Mouse (Mus musculus): ENCODE measurements around the gene Fads3. TPM values are rescaled to one million over a fixed set of nuclear protein-coding genes. Genes with fewer than 3 reads are reported as not detected.

Fads3 gene
- total RNA-seq, 2 experiments from 2014 or later, result 26.3 to 27.9 TPM

DNA sequence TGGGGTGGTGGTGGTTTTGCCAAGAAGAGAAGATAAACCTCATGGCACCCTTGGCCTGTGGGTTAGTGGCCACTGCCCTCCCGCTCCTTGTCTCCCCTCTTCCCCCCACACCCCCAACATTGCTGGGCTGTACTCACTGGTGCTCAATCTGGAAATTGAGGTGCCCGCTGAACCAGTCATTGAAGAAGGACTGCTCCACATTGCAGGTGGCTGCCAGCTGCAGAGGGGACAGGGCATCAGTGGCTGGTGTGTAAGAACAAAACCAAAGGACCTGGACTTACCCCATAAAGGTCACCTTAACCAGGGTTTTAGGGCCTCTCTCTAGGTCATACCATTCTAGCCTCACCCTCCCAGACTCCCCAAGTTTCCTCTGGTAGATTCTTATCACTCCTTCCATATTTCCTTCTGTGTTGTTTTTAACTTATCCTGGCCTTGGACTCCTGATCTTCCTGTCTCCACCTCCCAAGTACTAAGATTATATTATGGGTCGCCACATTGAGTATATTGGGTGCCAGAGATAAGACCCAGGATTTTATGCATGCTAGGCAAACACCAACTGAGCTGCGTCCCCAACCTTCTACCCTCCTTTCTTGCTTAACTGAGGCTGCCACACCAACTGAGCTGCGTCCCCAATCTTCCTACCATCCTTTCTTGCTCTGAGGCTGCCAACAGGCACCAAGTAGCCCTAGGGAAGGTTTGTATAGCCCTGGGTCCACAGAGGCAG is 24.3 kb downstream of the Fads3 start:
- no peak for DNase-seq (ENCODE audit: extremely low spot score in 1 of 2, low spot score in 1 of 2)

DNA sequence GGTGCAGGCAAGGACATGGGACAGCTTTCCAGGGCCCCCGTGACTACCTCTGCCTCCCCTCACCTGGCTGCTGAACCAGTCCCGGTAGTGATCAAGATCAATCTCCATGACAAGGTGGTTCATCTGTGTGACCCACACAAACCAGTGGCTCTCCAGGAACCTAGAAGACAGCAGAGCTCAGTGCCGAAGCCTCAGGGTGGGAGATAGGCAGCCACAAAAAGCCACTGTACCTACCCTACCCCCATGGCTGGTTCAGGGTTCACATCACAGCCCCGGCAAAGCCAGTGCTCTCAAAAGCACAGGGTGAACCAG is 24.8 kb downstream of the Fads3 start:
- DNase-seq (ENCODE audit: extremely low spot score in 1 of 2, low spot score in 1 of 2), result no peak

- no peak for DNase-seq (ENCODE audit: extremely low spot score in 1 of 2, low spot score in 1 of 2)
Observed at GRCm38 (mm10) chr19:10066502-10066901, 25.1 kb downstream of the Fads3 start.

- no peak for DNase-seq (ENCODE audit: extremely low spot score in 1 of 2, low spot score in 1 of 2)
Observed at GRCm38 (mm10) chr19:10067701-10068100, 26.3 kb downstream of the Fads3 start.

GRCm38 (mm10) chr19:10070186-10070980 is 29.0 kb downstream of the Fads3 start:
- DNase-seq (ENCODE audit: extremely low spot score in 1 of 2, low spot score in 1 of 2), result no peak

GRCm38 (mm10) chr19:10071166-10071565 is 29.8 kb downstream of the Fads3 start:
- peak in 1 of 2 experiments; percentile 37 for DNase-seq (ENCODE audit: extremely low spot score in 1 of 2, low spot score in 1 of 2)

GRCm38 (mm10) chr19:10071892-10072291 is 30.5 kb downstream of the Fads3 start:
- DNase-seq (ENCODE audit: extremely low spot score in 1 of 2, low spot score in 1 of 2), result no peak

GRCm38 (mm10) chr19:10073145-10073544 is 31.8 kb downstream of the Fads3 start:
- DNase-seq (ENCODE audit: extremely low spot score in 1 of 2, low spot score in 1 of 2), result no peak

DNA sequence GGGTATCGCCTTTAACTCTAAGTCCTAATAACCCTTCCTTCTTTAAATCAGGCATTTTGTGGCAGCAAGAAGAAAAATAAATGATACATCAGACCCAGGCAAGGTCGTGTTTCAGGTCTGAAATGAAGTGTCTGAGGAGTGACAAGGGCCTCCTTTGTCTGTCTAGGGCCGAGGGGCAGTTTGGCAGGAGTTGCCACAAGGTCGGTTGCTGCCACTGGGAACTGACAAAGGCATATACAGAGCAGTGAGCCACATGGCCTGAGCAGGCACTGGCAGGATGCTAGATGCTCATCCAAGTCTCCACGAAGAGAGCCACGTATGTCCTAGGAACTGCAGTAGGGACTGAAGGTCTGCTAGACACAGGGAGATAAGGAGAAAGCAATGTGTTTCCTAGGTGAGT is 37.0 kb downstream of the Fads3 start:
- no peak for DNase-seq (ENCODE audit: extremely low spot score in 1 of 2, low spot score in 1 of 2)

GRCm38 (mm10) chr19:10080384-10080783 is 39.0 kb downstream of the Fads3 start:
- no peak for DNase-seq (ENCODE audit: extremely low spot score in 1 of 2, low spot score in 1 of 2)

DNA sequence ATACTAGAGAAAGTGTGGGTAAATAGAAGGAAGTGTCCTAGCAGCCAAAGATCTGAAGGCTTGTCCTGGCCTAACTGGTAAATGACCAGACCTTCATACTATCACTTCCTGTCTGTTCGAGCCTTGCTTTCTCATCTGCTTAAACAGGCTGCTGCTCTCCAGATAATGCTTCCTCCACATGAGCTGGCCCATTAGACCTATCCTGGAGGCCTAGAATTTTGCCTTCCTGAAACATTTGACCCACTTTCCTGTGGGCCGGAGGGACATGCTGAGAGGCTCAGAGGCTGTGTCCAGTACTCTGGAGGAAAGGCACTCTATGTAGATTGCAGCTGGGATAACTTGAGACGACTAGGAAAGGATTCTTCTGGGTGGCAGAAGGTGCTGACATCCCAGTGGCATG is 40.7 kb downstream of the Fads3 start:
- DNase-seq (ENCODE audit: extremely low spot score in 1 of 2, low spot score in 1 of 2), result no peak

- DNase-seq (ENCODE audit: extremely low spot score in 1 of 2, low spot score in 1 of 2), result no peak
Observed at GRCm38 (mm10) chr19:10085454-10085853, 44.1 kb downstream of the Fads3 start.

- DNase-seq (ENCODE audit: extremely low spot score in 1 of 2, low spot score in 1 of 2), result no peak
Observed at GRCm38 (mm10) chr19:10086976-10087375, 45.6 kb downstream of the Fads3 start.

DNA sequence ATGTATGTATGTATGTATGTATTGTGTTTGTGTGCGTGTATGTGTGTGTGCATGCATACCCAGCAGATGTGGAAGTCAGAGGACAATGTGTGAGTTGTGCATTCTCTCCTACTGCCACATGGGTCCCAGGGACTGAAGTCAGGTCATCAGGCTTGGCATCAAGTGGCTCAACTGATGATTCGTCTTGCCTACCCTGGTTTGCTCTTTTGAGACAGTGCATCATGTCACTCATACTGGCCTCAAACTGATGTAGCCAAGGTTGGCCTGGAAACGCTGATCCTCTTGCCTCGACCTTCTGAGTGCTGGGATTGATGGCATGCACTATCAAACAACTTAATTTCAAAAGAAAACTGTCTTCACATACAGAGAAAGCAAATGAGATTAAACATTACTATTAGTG is 52.5 kb downstream of the Fads3 start:
- no peak for DNase-seq (ENCODE audit: extremely low spot score in 1 of 2, low spot score in 1 of 2)

DNA sequence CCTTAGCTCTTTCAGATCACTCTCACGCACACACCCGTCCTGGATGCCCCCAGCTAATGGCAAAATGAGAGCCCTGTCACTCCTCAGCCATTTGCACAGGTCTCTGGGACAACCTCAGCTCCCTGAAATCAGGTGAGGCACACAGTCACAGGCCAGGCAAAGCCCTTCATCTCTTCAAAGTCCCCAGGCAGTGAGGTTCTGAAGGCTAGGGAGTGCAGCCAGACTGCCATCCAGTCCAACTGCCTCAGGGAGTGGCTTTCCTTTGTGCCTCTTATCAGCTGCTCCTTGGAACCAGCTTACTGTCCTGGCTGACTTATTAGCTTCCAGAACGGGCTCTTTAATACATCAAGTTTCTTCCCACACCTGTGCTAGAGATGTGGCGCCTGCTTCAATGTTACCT is 53.3 kb downstream of the Fads3 start:
- DNase-seq (ENCODE audit: extremely low spot score in 1 of 2, low spot score in 1 of 2), result no peak

- no peak for DNase-seq (ENCODE audit: extremely low spot score in 1 of 2, low spot score in 1 of 2)
Observed at GRCm38 (mm10) chr19:10096371-10096876, 55.1 kb downstream of the Fads3 start.

- no peak for DNase-seq (ENCODE audit: extremely low spot score in 1 of 2, low spot score in 1 of 2)
Observed at GRCm38 (mm10) chr19:10097826-10098225, 56.5 kb downstream of the Fads3 start.

DNA sequence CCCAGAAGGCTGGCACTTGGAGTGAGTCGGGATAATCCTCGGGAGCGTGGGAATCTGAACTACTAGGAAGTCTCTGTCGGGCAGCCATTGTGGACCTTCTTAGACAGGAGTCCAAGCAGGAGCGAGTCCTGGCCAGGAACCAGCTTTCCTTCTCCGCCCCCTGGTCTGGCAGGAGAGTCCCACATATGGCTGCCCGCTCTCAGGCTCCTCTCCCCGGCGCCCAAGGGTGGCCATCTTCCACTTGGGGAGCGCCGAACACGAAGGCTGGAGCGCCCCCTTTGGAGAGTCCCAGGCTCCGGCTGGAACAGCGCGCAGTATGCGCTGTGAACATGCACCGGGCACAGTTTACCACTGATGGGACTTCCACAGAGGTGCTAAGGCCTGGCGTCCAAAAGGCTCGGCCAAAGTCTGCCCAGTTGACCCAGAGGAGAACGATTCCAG is 59.3 kb downstream of the Fads3 start:
- peak; percentile 52 to 70 for DNase-seq (ENCODE audit: extremely low spot score in 1 of 2, low spot score in 1 of 2)

- DNase-seq (ENCODE audit: extremely low spot score in 1 of 2, low spot score in 1 of 2), result peak; percentile 76 to 83
Observed at GRCm38 (mm10) chr19:10101341-10102053, 60.1 kb downstream of the Fads3 start, which contains the start of gene Fads2. Fads2 (minus strand) TSS chr19:10101746.

DNA sequence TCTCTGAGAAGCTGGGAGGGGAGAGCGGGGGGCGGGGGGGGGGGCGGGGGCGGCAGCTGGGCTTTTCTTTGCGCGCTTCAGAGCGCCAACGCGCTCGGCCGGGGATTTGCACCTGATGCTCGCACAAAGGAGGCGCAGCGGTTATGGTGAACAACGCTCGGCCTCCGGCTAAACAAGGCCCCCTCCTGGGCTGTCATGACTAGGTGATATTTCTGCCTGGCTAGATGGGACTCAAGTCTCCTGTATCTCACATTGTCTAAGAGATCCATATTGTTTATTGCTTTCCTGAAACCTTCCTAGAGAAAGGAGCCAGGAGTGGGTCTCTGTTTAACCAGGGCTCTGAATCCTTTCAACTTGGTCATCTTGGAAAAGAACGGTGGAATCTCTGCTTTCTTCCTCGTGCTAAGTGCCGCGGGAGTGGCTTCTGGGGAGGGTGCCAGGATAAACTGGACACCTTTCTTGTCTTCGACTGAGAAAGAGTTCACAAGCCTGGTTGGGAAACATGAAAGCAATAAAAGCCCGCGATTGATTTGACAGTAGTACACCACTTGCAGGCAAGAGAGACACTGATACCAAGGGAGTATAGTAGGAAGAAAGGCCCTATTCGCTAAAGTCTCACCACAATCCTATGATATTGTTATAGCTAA is 60.8 kb downstream of the Fads3 start:
- DNase-seq (ENCODE audit: extremely low spot score in 1 of 2, low spot score in 1 of 2), result no peak

DNA sequence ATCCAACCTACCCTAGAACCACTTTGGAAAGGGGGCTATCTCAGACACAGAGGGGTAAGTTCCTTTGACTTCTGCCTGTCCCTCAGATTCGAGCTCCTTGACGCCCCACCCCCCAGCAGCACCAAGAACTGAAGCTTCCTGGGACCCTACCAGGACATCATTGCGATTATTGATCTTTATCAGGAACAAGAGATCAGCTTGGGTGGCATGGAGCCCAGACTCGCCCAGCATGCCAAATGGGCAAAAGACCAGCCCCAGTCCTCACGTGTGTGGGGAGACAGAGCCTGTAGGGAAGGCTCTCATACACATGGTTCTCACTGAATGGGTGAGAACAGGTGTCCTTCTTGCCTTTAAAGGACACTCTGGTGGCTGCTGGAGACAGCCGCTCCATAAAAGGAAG is 62.9 kb downstream of the Fads3 start:
- DNase-seq (ENCODE audit: extremely low spot score in 1 of 2, low spot score in 1 of 2), result no peak
